Mouse (Mus musculus): ENCODE data around the gene Ryr1. TPM values are rescaled to one million over a fixed set of nuclear protein-coding genes. Genes with fewer than 3 reads are reported as not detected.
"Not testable (repeated sequence)": the region's sequence is repeated elsewhere in the genome, so short reads cannot be mapped to it uniquely, and the experiment has no call there.

The Ryr1 gene
- polyA plus RNA-seq, 1 experiment from 2014 or later: 13.3 TPM

DNA sequence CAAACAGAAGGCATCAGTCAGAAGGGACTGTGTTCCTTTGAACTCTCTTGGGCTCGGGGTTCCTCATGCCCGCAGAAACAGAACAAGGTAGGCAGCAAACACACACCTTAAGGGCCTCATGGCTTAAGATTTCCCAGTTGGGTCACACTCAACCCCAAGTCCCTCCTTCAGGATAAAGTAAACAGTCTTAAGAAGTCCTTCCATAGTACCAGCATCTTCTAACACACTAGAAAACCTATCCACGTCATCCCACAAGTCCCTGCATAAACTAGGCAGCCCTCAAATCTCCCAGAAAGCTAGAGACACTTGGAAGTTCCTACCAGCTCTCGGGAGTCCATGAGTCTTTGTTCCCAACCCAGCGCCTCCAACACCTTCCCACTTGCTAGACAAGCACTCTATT, 37.3 kb upstream of the Ryr1 start:
- Histone ChIP-seq H3K27ac (replicated peaks) (no peak overlapping the region), H3K4me2 (replicated peaks) (no peak overlapping the region), H3K4me3 (no peak overlapping the region), H3K27me3 (peaks cover 8% of the 10 kb centered on the region; the same call in 1 of the 2 replicates), H3K9ac (replicated peaks) (no peak overlapping the region), H3K4me1 (no peaks in the 10 kb centered on the region), H3K9me3 (no peaks in the 10 kb centered on the region), H3K36me3 (peaks cover 9% of the 10 kb centered on the region)
- 85% methylated on average over 5 of the region's 5 CpGs for WGBS
- no peak for ATAC-seq (replicated peaks)

DNA sequence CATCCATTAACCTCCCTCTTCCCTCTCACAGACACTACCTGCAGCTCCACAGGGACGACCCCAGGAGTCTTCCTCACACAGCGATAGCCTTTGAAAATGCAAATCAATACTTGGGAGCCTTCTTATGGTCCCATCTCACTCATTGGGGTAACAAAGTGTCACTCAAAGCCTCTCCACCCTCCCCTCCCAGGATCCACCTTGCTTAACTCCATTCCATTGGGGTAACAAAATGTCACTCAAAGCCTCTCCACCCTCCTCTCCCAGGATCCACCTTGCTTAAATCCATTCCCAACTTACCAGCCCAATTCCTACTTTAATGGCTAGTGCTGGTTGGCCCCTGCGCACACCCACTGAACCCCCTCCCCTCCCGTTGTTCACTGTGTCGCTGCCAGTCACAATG, 33.3 kb upstream of the Ryr1 start:
- no peak overlapping the region for H3K9ac ChIP-seq (replicated peaks)
- no peak overlapping the region for H3K4me2 ChIP-seq (replicated peaks)
- 0% methylated on average over 5 of the region's 5 CpGs for WGBS
- ATAC-seq (replicated peaks): no peak
- peaks cover 8% of the 10 kb centered on the region; the same call in 1 of the 2 replicates for H3K27me3 ChIP-seq
- H3K9me3 ChIP-seq: no peaks in the 10 kb centered on the region
- 0 out of 2 replicates have a peak, but pooled peaks cover 7% of the 10 kb centered on the region for H3K4me1 ChIP-seq
- no peak overlapping the region for H3K4me3 ChIP-seq
- H3K36me3 ChIP-seq: peaks cover 9% of the 10 kb centered on the region
- no peak overlapping the region for H3K27ac ChIP-seq (replicated peaks)

DNA sequence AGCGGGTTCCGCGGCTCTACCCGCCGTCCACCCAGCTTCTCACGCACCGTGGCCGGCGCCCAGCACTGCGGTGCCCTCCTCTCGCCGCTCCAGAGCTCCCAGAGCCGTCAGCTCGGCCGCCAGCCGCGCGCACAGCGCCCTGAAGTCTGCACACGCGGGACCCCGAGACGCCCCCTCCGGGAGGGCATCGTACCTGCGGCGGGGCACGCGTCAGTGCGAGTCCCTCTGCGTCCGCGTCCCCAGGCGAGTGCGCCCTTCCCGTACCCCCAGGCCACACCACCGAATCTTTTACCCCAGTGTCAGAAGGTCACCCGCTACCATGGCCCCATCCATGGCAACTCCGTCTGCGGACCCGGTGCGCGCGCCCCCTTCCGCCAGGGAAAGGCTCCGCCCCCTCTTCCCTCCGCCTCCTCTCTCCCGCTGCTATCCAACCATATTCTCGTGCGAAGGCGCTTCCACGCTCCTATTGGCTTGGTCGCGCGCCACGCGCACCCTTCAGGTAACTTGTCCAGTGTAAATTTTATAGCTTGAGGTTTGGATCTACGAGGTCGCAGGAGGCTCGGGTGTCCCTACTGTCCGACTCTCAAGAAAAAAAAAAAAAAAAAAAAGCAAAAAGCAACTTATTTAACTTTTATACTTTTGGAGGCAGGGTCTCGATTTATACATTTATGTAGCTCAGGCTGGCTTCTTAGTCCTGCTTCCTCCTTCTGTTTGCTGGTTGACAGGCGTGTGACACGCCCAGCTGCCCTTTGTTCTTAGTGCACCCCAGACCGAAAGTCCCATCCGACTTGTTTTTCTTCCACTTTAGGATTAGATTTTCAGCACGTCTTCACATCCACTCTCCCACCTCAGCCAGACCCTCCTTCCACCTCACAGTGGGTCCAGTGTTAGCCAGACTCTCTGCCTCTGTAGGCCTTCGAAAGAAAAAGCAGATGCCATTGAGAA, 31.1 kb upstream of the Ryr1 start, which contains the start of gene Fam98c:
TSS of gene Fam98c (minus strand) at position 397 of the 945 bp plus-strand sequence.
- ATAC-seq (replicated peaks): peak; percentile 83
- Histone ChIP-seq H3K36me3 (peaks cover 2% of the 10 kb centered on the region; the same call in 1 of the 2 replicates), H3K9me3 (no peaks in the 10 kb centered on the region), H3K27me3 (peaks cover 8% of the 10 kb centered on the region; the same call in 1 of the 2 replicates), H3K4me3 (peak within 1 kb of the TSS; percentile 54), H3K4me1 (0 out of 2 replicates have a peak, but pooled peaks cover 7% of the 10 kb centered on the region), H3K9ac (replicated peaks) (peak within 1 kb of the TSS; percentile 55), H3K4me2 (replicated peaks) (peak within 1 kb of the TSS; percentile 80), H3K27ac (replicated peaks) (peak within 1 kb of the TSS; percentile 84)
- WGBS: 3% methylated on average over 68 of the region's 68 CpGs

DNA sequence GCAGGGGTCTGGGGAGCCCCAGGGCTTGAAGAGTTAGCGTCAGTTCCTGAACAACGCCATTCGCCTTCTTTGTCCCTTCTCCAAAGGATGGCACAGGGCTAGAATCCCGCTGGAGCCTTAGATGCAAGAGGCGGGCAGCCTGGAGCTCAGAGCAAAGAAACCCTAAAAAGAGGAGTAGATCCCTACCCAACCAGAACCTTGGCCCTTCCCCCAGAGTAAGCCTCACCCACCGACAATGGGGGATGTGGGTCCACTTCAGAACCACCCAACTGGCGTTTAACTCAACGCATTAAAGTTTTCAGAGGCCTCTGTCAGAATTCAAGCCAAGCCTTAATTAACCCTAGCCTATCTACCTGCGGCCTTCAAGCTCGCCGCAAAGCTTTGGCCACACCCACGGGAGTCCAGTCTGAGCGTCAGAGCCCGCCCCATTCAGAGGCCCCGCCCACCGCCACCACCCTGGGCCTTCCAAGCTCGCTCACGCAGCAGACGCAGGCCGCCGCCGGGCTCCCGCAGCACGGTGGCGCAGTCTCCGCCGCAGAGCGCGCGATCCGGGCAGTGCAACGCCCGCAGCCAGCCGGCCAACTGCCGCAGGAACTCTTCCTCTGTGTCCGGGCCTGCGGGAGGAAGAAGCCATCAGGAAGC, 30.3 kb upstream of the Ryr1 start:
- no peaks in the 10 kb centered on the region for H3K9me3 ChIP-seq
- peaks cover 8% of the 10 kb centered on the region; the same call in 1 of the 2 replicates for H3K27me3 ChIP-seq
- no peaks in the 10 kb centered on the region for H3K36me3 ChIP-seq
- peak overlapping the region; percentile 54 for H3K4me3 ChIP-seq
- peak overlapping the region; percentile 84 for H3K27ac ChIP-seq (replicated peaks)
- ATAC-seq (replicated peaks): peak; percentile 93
- 0 out of 2 replicates have a peak, but pooled peaks cover 7% of the 10 kb centered on the region for H3K4me1 ChIP-seq
- peak overlapping the region; percentile 80 for H3K4me2 ChIP-seq (replicated peaks)
- H3K9ac ChIP-seq (replicated peaks): peak overlapping the region; percentile 55
- WGBS: 7% methylated on average over 37 of the region's 37 CpGs

DNA sequence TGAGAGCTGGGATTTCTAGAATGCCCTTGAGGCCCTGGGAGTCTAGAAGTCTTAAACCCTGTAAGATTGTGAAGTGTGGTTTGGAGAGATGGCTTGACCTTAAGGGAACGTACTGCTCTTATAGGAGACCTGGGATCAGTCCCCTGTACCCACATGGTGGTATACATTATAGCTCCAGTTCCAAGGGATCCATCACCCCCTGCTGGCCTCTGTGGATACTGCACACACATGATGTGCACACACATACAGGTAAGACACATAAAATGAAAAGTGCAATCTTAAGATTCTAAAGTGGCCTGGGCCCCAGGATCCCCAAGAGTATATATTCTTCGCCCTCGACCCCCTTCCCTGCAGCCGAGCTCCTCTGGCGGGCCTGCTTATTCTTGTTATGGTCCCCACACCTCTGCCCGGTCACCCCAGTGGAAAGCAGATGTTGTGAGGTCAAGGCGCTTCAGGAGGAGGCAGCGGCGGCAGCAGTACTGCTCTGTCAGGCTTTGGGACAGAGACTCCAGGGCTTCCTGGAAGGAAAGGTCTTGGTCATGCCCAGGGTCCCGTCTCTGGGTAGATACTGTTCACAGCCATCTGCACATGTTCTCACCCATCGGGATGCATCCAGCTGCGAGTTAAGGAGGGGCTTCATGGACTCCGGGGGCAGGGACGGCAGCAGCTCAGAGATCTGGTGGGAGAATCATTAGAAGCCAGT, 29.2 kb upstream of the Ryr1 start:
- 0 out of 2 replicates have a peak, but pooled peaks cover 7% of the 10 kb centered on the region for H3K4me1 ChIP-seq
- H3K9me3 ChIP-seq: no peaks in the 10 kb centered on the region
- ATAC-seq (replicated peaks): no peak
- no peak overlapping the region for H3K4me2 ChIP-seq (replicated peaks)
- 97% methylated on average over 14 of the region's 14 CpGs for WGBS
- no peak overlapping the region for H3K9ac ChIP-seq (replicated peaks)
- H3K27me3 ChIP-seq: peaks cover 8% of the 10 kb centered on the region; the same call in 1 of the 2 replicates
- H3K36me3 ChIP-seq: no peaks in the 10 kb centered on the region
- no peak overlapping the region for H3K27ac ChIP-seq (replicated peaks)
- no peak overlapping the region for H3K4me3 ChIP-seq

DNA sequence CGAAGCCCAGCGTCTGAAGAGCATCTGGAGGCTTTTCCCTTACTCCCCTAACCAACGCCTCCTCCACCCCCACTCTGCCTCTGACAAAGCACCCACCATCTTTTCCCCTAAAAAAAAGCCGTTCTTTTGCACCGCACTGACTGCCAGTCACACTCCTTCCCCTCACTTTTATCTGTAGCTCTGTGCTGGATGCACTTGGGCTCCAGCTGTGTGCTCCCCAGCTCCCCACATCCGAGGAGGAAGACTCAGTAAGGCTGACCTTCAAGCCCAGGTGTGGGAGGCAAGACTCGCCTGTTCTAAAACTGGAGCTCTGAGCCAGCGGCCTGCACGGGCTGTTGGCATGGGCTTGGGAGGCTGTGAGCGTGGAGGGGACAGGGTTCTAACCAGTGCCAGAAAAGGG, 26.5 kb upstream of the Ryr1 start:
- 0 out of 2 replicates have a peak, but pooled peaks cover 5% of the 10 kb centered on the region for H3K4me1 ChIP-seq
- H3K27me3 ChIP-seq: no peaks in the 10 kb centered on the region
- 70% methylated on average over 10 of the region's 10 CpGs for WGBS
- H3K27ac ChIP-seq (replicated peaks): no peak overlapping the region
- no peak for ATAC-seq (replicated peaks)
- H3K4me2 ChIP-seq (replicated peaks): no peak overlapping the region
- no peak overlapping the region for H3K4me3 ChIP-seq
- no peaks in the 10 kb centered on the region for H3K36me3 ChIP-seq
- no peak overlapping the region for H3K9ac ChIP-seq (replicated peaks)
- H3K9me3 ChIP-seq: no peaks in the 10 kb centered on the region

DNA sequence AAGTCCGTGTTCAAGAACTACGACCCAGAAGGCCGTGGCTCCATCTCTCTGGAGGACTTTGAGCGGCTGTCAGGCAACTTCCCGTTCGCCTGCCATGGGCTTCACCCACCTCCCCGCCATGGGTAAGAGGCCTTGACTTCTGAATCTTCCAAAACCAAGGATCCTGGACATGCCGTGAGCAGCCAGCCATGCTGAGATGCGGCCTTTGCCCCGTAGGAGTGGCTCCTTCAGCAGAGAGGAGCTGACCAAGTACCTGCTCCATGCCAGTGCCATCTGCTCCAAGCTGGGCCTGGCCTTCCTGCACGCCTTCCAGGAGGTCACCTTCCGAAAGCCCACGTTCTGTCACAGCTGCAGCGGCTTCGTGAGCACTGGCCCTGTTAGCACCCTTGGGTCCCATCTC, 23.8 kb upstream of the Ryr1 start:
- WGBS: 92% methylated on average over 15 of the region's 15 CpGs
- no peak overlapping the region for H3K4me3 ChIP-seq
- no peaks in the 10 kb centered on the region for H3K4me1 ChIP-seq
- no peaks in the 10 kb centered on the region for H3K36me3 ChIP-seq
- H3K27me3 ChIP-seq: no peaks in the 10 kb centered on the region
- no peak overlapping the region for H3K9ac ChIP-seq (replicated peaks)
- no peak overlapping the region for H3K4me2 ChIP-seq (replicated peaks)
- H3K9me3 ChIP-seq: no peaks in the 10 kb centered on the region
- no peak for ATAC-seq (replicated peaks)
- no peak overlapping the region for H3K27ac ChIP-seq (replicated peaks)

DNA sequence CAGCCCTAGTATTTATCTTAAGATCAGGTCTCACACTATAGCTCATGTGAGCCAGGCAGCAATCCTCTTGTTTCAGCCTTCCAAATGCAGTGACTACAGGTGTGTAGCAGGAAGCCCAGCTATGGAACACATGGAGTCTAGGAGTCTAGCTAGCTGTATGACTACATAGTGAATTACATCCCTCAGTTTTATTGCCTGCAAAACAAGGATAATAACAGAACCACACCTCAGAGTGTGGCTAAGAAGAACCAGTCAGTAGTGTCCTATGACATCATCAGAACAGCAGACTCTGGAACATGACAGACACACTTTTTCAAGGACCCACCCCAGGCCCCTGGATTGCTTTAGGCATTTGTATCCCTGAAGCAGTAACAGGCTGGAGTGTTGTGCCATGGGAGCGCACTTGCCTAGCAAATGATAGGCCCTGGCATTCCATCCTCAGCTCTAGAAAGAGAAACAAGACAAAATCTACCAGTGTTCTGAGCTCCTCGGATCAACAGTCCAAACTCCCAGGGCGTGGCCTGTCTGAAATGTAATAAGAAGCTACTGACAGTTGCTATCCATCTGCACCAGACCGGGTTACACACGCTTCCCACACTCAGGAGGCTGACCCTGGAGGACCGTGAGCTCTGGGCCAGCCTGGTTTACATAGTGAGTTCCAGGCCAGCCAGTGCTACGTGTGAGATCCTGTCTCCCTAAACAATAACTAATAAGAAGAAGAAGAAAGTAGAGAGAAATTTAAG, 21.8 kb upstream of the Ryr1 start:
- ATAC-seq (replicated peaks): no peak
- Histone ChIP-seq H3K27me3 (no peaks in the 10 kb centered on the region), H3K36me3 (no peaks in the 10 kb centered on the region), H3K4me3 (no peak overlapping the region), H3K9me3 (no peaks in the 10 kb centered on the region), H3K27ac (replicated peaks) (no peak overlapping the region), H3K4me2 (replicated peaks) (no peak overlapping the region), H3K4me1 (no peaks in the 10 kb centered on the region), H3K9ac (replicated peaks) (no peak overlapping the region)
- 88% methylated on average over 7 of the region's 7 CpGs for WGBS

DNA sequence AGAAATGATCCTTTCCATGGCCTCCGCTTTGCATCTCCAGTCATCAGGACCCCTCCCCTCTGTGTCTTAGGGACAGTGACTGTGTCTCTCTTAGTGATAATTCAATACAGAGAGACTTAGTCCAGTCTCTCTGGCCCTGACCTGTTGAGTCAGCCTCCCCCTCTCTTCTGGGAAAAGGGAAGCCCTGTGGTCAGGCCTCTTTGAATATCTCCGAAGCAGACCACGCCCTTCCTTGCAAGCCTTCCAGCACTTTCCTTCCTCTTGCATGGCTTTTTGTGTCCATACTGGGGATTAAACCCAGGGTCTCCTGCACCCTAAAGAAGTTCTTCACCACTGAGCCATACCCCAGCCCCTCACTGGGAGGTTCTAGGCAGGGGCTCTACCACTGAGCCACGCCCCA, 19.0 kb upstream of the Ryr1 start:
- Histone ChIP-seq H3K4me2 (replicated peaks) (no peak overlapping the region), H3K9me3 (no peaks in the 10 kb centered on the region), H3K27ac (replicated peaks) (no peak overlapping the region), H3K4me3 (no peak overlapping the region), H3K36me3 (no peaks in the 10 kb centered on the region), H3K4me1 (no peaks in the 10 kb centered on the region), H3K9ac (replicated peaks) (no peak overlapping the region), H3K27me3 (no peaks in the 10 kb centered on the region)
- WGBS: 93% methylated on average over 4 of the region's 4 CpGs
- ATAC-seq (replicated peaks): no peak

DNA sequence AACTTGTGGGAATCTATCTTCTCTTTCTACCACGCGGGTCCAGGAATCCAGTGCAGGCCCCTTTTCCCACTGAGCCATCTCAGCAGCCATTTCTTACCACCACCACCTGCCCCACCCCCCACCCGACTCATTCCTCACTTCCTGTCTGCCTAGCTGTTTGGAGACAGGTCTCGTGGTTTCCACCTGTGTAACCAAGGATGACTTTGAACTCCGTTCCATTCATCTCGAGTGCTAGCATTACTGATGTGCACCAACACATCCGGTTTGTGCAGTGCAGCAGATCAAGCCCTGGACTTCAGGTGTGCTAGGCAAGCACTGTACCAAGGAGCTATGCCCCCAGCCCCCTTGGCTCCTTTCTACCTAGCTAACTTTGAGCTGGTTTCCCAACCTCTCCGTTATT, 16.4 kb upstream of the Ryr1 start:
- Histone ChIP-seq H3K4me1 (no peaks in the 10 kb centered on the region), H3K27me3 (no peaks in the 10 kb centered on the region; the same call in 1 of the 2 replicates), H3K9me3 (no peaks in the 10 kb centered on the region), H3K36me3 (no peaks in the 10 kb centered on the region), H3K27ac (replicated peaks) (no peak overlapping the region), H3K9ac (replicated peaks) (no peak overlapping the region), H3K4me2 (replicated peaks) (no peak overlapping the region), H3K4me3 (no peak overlapping the region)
- ATAC-seq (replicated peaks): no peak
- WGBS: 87% methylated on average over 8 of the region's 8 CpGs

DNA sequence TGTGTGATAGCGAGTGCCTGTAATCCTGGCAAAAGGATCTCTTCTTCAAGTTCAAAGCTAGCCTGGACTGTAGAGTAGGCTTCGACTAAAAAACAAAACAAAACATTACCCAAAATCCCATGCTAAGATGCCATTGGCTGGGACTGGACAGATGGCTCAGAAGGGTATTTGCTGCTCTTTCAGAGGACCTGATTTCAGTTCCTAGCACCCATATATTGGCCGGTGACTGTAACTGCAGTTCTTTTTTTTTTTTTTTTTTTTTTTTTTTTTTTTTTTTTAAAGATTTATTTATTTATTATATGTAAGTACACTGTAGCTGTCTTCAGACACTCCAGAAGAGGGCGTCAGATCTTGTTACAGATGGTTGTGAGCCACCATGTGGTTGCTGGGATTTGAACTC, 14.3 kb upstream of the Ryr1 start:
- WGBS: 92% methylated on average over 3 of the region's 4 CpGs
- H3K27me3 ChIP-seq: peaks cover 11% of the 10 kb centered on the region
- H3K36me3 ChIP-seq; H3K4me3 ChIP-seq; ATAC-seq (replicated peaks); H3K27ac ChIP-seq (replicated peaks); H3K9me3 ChIP-seq; H3K4me2 ChIP-seq (replicated peaks); H3K9ac ChIP-seq (replicated peaks): not testable (repeated sequence)
- peaks cover 10% of the 10 kb centered on the region for H3K4me1 ChIP-seq
